Mouse (Mus musculus): Measurements from ENCODE around the gene Mex3a.

Mex3a gene

GRCm38 (mm10) chr3:88527565-88527964, 4.6 kb upstream of the Mex3a start:
- no peak for DNase-seq (ENCODE audit: low read depth, low spot score)

GRCm38 (mm10) chr3:88528646-88529045, 3.5 kb upstream of the Mex3a start:
- no peak for DNase-seq (ENCODE audit: low read depth, low spot score)

GRCm38 (mm10) chr3:88529204-88530000, 2.8 kb upstream of the Mex3a start:
- DNase-seq (ENCODE audit: low read depth, low spot score), result no peak

- no peak for DNase-seq (ENCODE audit: low read depth, low spot score)
These were observed 1.9 kb upstream of the Mex3a start for GRCm38 (mm10) chr3:88530082-88530864.

- peak; percentile 84 for DNase-seq (ENCODE audit: low read depth, low spot score)
These were observed 572 bp upstream of the Mex3a start for GRCm38 (mm10) chr3:88531348-88532298.

- DNase-seq (ENCODE audit: low read depth, low spot score), result peak; percentile 42
These were observed 705 bp downstream of the Mex3a start for GRCm38 (mm10) chr3:88532689-88533511.

- DNase-seq (ENCODE audit: low read depth, low spot score), result no peak
These were observed 1.5 kb downstream of the Mex3a start for GRCm38 (mm10) chr3:88533706-88534105.

- no peak for DNase-seq (ENCODE audit: low read depth, low spot score)
These were observed 2.8 kb downstream of the Mex3a start for GRCm38 (mm10) chr3:88535005-88535404.

GRCm38 (mm10) chr3:88535527-88535926, 3.3 kb downstream of the Mex3a start:
- DNase-seq (ENCODE audit: low read depth, low spot score), result no peak

GRCm38 (mm10) chr3:88536103-88536930, 4.1 kb downstream of the Mex3a start:
- DNase-seq (ENCODE audit: low read depth, low spot score), result peak; percentile 46

GRCm38 (mm10) chr3:88537146-88537545, 5.0 kb downstream of the Mex3a start:
- no peak for DNase-seq (ENCODE audit: low read depth, low spot score)

GRCm38 (mm10) chr3:88538271-88539145, 6.3 kb downstream of the Mex3a start:
- DNase-seq (ENCODE audit: low read depth, low spot score), result no peak

- DNase-seq (ENCODE audit: low read depth, low spot score), result no peak
These were observed 7.2 kb downstream of the Mex3a start for GRCm38 (mm10) chr3:88539397-88539796.

- no peak for DNase-seq (ENCODE audit: low read depth, low spot score)
These were observed 7.9 kb downstream of the Mex3a start for GRCm38 (mm10) chr3:88540085-88540484.

- DNase-seq (ENCODE audit: low read depth, low spot score), result no peak
These were observed 9.6 kb downstream of the Mex3a start for GRCm38 (mm10) chr3:88541622-88542401.

GRCm38 (mm10) chr3:88542486-88542885, 10.3 kb downstream of the Mex3a start:
- DNase-seq (ENCODE audit: low read depth, low spot score), result no peak

GRCm38 (mm10) chr3:88543174-88543573, 11.0 kb downstream of the Mex3a start:
- no peak for DNase-seq (ENCODE audit: low read depth, low spot score)
